Mouse (Mus musculus) spleen, postnatal 14 days (tissue): Measurements from ENCODE around the gene Prss12.

Source experiments
- DNase-seq, 2 experiments: peaks; one replicate each; pipeline ENCODE4 v3.0.0; 2021 to 2022; ENCODE audit warnings: low spot score in 2 of 2

The Prss12 gene

GRCm38 (mm10) chr3:123446708-123447537, at the start of gene Prss12:
Gene Prss12, plus strand, starts transcription at chr3:123446913.
- DNase-seq = peak in 1 of 2 experiments; percentile 12

- no peak for DNase-seq
These were observed 48.9 kb upstream of the Prss12 start for GRCm38 (mm10) chr3:123397562-123398481.

GRCm38 (mm10) chr3:123404945-123405344, 41.8 kb upstream of the Prss12 start:
- DNase-seq = no peak

GRCm38 (mm10) chr3:123411821-123412578, 34.7 kb upstream of the Prss12 start:
- no peak for DNase-seq

- no peak for DNase-seq
These were observed 33.5 kb upstream of the Prss12 start for GRCm38 (mm10) chr3:123413173-123413572.

- DNase-seq = no peak
These were observed 21.1 kb upstream of the Prss12 start for GRCm38 (mm10) chr3:123425647-123426046.

- no peak for DNase-seq
These were observed 18.7 kb upstream of the Prss12 start for GRCm38 (mm10) chr3:123428005-123428404.

GRCm38 (mm10) chr3:123429597-123430458, 16.9 kb upstream of the Prss12 start:
- DNase-seq = no peak

- no peak for DNase-seq
These were observed 14.6 kb upstream of the Prss12 start for GRCm38 (mm10) chr3:123431951-123432674.

- no peak for DNase-seq
These were observed 13.4 kb upstream of the Prss12 start for GRCm38 (mm10) chr3:123433362-123433761.

- no peak for DNase-seq
These were observed 9.1 kb upstream of the Prss12 start for GRCm38 (mm10) chr3:123437608-123438007.

GRCm38 (mm10) chr3:123440490-123440889, 6.2 kb upstream of the Prss12 start:
- no peak for DNase-seq

GRCm38 (mm10) chr3:123444466-123444865, 2.2 kb upstream of the Prss12 start:
- no peak for DNase-seq

GRCm38 (mm10) chr3:123447538-123448059, 886 bp downstream of the Prss12 start:
- DNase-seq = no peak

- DNase-seq = no peak
These were observed 1.4 kb downstream of the Prss12 start for GRCm38 (mm10) chr3:123448096-123448495.

GRCm38 (mm10) chr3:123450107-123450506, 3.4 kb downstream of the Prss12 start:
- DNase-seq = no peak

GRCm38 (mm10) chr3:123452904-123453303, 6.2 kb downstream of the Prss12 start:
- no peak for DNase-seq

- no peak for DNase-seq
These were observed 12.8 kb downstream of the Prss12 start for GRCm38 (mm10) chr3:123459492-123459891.

- no peak for DNase-seq
These were observed 13.7 kb downstream of the Prss12 start for GRCm38 (mm10) chr3:123460436-123460835.

GRCm38 (mm10) chr3:123462264-123462663, 15.6 kb downstream of the Prss12 start:
- no peak for DNase-seq
